Mouse (Mus musculus): ENCODE data around the gene Olfr1218. TPM values are rescaled to one million over a fixed set of nuclear protein-coding genes. Genes with fewer than 3 reads are reported as not detected.

Gene Olfr1218
- not detected in 2 replicates for polyA plus RNA-seq (2012; rRNA removed)

DNA sequence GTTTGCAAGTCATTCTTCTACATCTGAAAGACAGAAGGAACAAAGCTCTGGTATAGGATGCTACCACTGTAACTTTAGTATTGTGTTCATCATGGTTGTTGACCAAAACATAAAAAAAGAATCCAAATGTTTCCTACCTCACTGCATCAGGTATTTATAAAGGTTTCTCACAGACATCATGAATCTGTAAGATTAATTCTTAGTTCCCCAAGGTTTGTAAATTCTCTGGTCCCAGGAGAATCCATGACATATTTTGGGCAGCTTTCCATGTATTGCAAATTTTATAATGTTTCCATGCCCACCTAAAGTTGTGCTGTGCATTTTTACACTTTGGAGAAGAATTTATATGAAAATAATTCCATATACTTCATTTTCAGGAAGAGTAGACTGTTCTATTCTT, at the start of gene Olfr1218:
TSS of gene Olfr1218 (minus strand) at position 101 of the 400 bp plus-strand sequence.

DNA sequence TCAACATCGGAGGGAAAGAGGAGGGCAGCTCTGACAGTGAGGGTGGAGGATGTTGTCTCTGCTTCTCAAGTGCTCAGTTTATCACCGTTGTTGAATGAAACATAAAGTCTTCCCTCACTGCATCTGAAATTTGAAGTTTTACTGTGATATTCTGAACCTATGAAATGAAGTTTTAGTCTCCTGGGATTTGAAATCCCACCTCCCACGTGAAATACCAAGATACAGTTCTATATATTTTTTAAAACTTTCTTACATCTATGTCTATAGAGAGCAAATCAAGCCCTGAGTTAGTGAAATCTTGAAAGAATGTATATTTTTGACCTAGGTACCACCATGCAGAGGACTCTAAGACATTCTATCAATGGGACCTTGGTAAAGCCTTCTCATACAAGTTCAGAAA, 45.7 kb upstream of the Olfr1218 start, which contains the start of gene Olfr1220:
TSS of gene Olfr1220 (minus strand) at position 101 of the 400 bp plus-strand sequence.

DNA sequence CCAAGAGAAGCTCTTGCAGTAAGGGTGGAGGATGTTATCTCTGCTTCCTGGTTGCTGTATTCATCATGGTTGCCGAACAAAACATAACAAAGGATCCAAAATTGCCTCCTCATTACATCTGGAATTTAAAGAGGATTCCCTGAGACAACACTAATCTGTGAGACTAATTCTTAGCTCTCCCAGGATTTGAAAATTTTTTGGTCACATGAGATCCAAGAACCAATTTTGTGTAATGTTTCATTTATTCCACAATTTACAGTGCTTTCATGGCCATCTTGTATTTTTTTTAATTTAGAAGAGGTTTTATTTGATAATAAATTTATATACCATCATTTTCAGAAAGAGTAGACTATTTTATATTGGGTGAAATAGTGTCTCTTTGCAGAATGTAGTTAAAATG, 22.4 kb upstream of the Olfr1218 start, which contains the start of gene Olfr1219:
TSS of gene Olfr1219 (minus strand) at position 101 of the 400 bp plus-strand sequence.

DNA sequence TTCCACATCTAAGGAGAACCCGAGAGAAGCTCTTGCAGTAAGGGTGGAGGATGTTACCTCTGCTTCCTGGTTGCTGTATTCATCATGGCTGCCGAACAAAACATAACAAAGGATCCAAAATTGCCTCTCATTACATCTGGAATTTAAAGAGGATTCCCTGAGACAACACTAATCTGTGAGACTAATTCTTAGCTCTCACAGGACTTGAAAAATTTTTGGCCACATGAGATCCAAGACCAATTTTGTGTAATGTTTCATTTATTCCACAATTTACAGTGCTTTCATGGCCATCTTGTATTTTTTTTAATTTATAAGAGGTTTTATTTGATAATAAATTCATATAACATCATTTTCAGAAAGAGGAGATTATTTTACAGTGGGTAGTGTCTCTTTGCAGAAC, 29.0 kb downstream of the Olfr1218 start, which contains the start of gene Olfr1217:
TSS of gene Olfr1217 (minus strand) at position 101 of the 400 bp plus-strand sequence.

DNA sequence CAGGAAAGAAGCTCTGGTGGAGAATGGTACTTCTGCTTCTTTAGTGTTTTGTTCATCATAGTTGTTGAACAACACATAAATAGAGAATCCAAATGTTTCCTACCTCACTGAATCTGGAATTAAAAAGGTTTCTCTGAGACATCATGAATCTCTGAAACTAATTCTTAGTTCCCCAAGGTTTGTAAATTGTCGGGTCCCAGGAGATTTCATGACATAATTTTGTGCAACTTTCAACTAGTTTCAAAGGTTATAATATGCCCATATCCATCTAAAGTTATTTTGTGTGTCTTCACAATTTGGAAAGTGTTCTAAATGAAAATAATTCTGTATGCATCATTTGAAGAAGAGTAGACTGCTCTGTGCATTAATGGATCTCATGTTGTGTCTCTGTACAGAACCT, 42.7 kb downstream of the Olfr1218 start, which contains the start of gene Olfr1216:
TSS of gene Olfr1216 (minus strand) at position 101 of the 400 bp plus-strand sequence.

DNA sequence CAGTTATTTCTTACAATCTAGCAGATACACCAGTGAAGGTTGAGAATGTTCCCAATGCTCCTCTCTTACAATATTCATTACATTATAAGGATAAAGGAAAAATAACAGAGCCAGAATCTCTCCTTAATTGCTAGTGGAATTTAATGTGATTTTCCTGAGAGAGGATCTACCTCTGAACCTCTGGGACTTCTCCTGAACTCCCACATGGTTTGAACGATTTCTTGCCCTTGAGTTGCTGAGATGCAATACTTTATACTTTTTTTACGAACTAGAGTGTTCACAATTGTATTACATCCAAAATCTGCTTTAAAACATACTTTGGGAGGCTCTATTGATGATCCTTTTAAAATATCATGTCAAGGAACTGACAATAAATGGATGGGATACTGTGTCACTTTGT, 54.1 kb downstream of the Olfr1218 start, which contains the start of gene Olfr1215:
TSS of gene Olfr1215 (minus strand) at position 101 of the 400 bp plus-strand sequence.

Other genes starting within 250 kb of the Olfr1218 start
- not detected in 2 replicates for gene Olfr1202, start 246.7 kb downstream of the Olfr1218 start, polyA plus RNA-seq (2012; rRNA removed)
- not detected in 2 replicates for gene Olfr1205, start 231.4 kb downstream of the Olfr1218 start, polyA plus RNA-seq (2012; rRNA removed)
- not detected in 2 replicates for gene Olfr1204, start 211.9 kb downstream of the Olfr1218 start, polyA plus RNA-seq (2012; rRNA removed)
- gene Olfr1206, start 198.0 kb downstream of the Olfr1218 start, polyA plus RNA-seq (2012; rRNA removed): not detected in 2 replicates
- not detected in 2 replicates for gene Olfr1208, start 158.9 kb downstream of the Olfr1218 start, polyA plus RNA-seq (2012; rRNA removed)
- gene Olfr1209, start 146.0 kb downstream of the Olfr1218 start, polyA plus RNA-seq (2012; rRNA removed): not detected in 2 replicates
- gene Olfr1211, start 123.1 kb downstream of the Olfr1218 start, polyA plus RNA-seq (2012; rRNA removed): not detected in 2 replicates
- not detected in 2 replicates for gene Olfr1212, start 107.2 kb downstream of the Olfr1218 start, polyA plus RNA-seq (2012; rRNA removed)
- gene Gm13762, start 80.9 kb downstream of the Olfr1218 start, polyA plus RNA-seq (2012; rRNA removed): not detected in 2 replicates
- not detected in 2 replicates for gene Olfr1214, start 68.5 kb downstream of the Olfr1218 start, polyA plus RNA-seq (2012; rRNA removed)
- not detected in 2 replicates for gene Olfr1215, start 54.2 kb downstream of the Olfr1218 start, polyA plus RNA-seq (2012; rRNA removed)
- not detected in 2 replicates for gene Olfr1216, start 42.8 kb downstream of the Olfr1218 start, polyA plus RNA-seq (2012; rRNA removed)
- gene Olfr1217, start 29.1 kb downstream of the Olfr1218 start, polyA plus RNA-seq (2012; rRNA removed): not detected in 2 replicates
- not detected in 2 replicates for gene Olfr1219, start 22.3 kb upstream of the Olfr1218 start, polyA plus RNA-seq (2012; rRNA removed)
- not detected in 2 replicates for gene Olfr1220, start 45.6 kb upstream of the Olfr1218 start, polyA plus RNA-seq (2012; rRNA removed)
- not detected in 2 replicates for gene Olfr1221, start 56.1 kb upstream of the Olfr1218 start, polyA plus RNA-seq (2012; rRNA removed)
- gene Olfr1222, start 71.9 kb upstream of the Olfr1218 start, polyA plus RNA-seq (2012; rRNA removed): not detected in 2 replicates
- gene Olfr1223, start 90.4 kb upstream of the Olfr1218 start, polyA plus RNA-seq (2012; rRNA removed): not detected in 2 replicates
- gene Olfr1224-ps1, start 102.9 kb upstream of the Olfr1218 start, polyA plus RNA-seq (2012; rRNA removed): not detected in 2 replicates
- gene Olfr1225, start 113.5 kb upstream of the Olfr1218 start, polyA plus RNA-seq (2012; rRNA removed): not detected in 2 replicates
- gene Olfr1226, start 138.9 kb upstream of the Olfr1218 start, polyA plus RNA-seq (2012; rRNA removed): not detected in 2 replicates
- not detected in 2 replicates for gene Olfr1228, start 192.9 kb upstream of the Olfr1218 start, polyA plus RNA-seq (2012; rRNA removed)
- not detected in 2 replicates for gene Olfr1229, start 226.8 kb upstream of the Olfr1218 start, polyA plus RNA-seq (2012; rRNA removed)
- gene Olfr1230, start 236.1 kb upstream of the Olfr1218 start, polyA plus RNA-seq (2012; rRNA removed): not detected in 2 replicates
- gene Olfr1231, start 245.9 kb upstream of the Olfr1218 start, polyA plus RNA-seq (2012; rRNA removed): not detected in 2 replicates

All from central nervous system, embryonic 11.5 days (tissue).